Mouse (Mus musculus): ENCODE data around the gene Dgat2.

GRCm38 (mm10) chr7:99175118-99175517, 7.4 kb downstream of the Dgat2 start:
- TF ChIP-seq CTCF (IDR thresholded peaks at IDR 0.05; ENCODE audit: control insufficient read depth, insufficient read depth, insufficient read length), result no peak
- TF ChIP-seq MYOG (IDR thresholded peaks at IDR 0.05; ENCODE audit: control insufficient read depth, extremely low read depth, insufficient read length), result no peak
- TF ChIP-seq MAX (IDR thresholded peaks at IDR 0.05), result no peak

All from C2C12 (cell line).